Mouse (Mus musculus) adrenal gland, postnatal 4 days (tissue): ENCODE results near the gene Wdr20. TPM values are rescaled to one million over a fixed set of nuclear protein-coding genes. Genes with fewer than 3 reads are reported as not detected.

ENCODE experiments used
- DNase-seq, 2 experiments: peaks; one replicate each; pipeline ENCODE4 v3.0.0; 2021 to 2022; ENCODE audit warnings: low spot score in 2 of 2, mixed read lengths in 2 of 2
- total RNA-seq, 2 experiments: library from RNA; stranded (reverse); gene quantifications; 2 replicates each; pipeline ENCODE4 v1.2.3; 2021

The Wdr20 gene
- total RNA-seq, 2 experiments from 2014 or later = 47.6 to 47.8 TPM

DNA sequence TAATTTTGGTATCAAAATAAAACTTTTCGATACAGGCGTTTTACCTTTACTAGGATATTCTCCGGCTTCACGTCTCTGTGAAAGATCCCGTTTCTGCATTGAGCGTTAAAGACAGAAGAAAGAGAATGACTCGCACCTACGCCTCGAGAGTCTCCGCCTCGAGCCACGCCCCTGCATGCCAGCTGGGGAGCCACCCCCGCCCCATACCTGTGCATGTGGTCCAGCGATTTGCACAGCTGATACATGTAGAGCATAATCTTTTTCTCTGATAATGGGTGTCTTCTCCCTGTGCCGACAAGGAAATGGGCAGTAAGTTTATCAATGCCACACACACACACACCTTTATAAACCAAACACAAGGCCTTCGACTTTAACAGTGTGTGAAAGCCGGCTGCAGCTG, 77.2 kb downstream of the Wdr20 start:
- no peak for DNase-seq

GRCm38 (mm10) chr12:110816833-110817232, 79.1 kb downstream of the Wdr20 start:
- DNase-seq = no peak

- DNase-seq = no peak
Measured at GRCm38 (mm10) chr12:110819367-110819766, 81.6 kb downstream of the Wdr20 start.

DNA sequence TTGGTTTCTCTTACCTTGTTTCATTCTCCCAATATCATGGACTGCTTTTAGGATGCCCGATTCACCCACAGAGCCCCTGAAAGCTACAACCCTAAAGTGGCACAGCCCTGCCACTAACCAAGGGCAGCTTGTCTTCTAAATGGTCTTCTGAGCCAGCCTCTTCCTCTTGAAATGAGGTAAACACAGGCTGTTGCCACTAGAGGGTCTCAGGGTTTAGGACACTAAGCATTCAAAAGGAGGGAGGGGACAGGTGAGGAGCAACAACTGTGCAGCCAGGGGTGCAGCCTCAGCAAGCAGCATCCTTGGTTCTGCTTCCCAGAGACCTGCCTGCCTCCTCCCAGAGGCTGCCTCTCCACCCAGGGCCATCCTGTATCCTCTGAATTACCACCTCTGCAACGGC, 84.0 kb downstream of the Wdr20 start:
- no peak for DNase-seq

DNA sequence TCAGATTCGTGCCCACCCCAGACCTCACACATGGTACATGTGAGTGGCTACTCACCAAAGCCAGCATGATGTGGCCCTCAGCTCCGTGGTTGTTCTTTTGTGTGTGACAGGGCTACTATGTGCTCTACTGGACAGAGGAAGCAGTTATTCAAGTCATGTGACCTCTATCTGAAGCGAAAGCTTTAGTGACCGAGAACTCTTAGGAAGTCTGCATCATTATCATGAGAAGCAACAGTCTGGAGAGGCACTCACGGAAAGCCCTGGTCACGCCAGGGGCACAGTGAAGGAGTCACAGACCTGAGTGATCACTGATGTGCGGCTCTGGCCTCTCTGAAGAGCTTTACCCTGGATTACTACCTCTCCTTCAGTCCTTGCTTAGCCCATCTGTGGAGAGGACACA, 84.6 kb downstream of the Wdr20 start:
- no peak for DNase-seq

DNA sequence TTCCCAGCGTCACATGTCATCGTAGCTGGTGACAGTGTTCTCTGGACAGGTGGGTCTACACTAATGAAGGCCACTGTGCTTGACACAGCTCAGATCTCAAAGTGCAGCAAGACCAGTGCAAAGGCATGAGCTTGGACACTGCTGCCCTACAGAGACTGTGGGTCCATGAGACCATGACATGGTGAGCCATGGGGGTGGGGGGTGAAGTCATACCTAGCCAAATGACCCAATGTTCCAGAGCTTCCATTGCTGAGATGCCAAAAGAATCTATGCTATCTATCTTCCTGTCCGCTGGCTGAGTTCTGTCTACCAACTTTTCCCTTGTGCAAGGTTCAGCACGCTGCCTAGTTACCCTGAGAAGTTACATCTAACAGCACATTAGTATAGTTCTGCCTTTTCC, 91.2 kb downstream of the Wdr20 start:
- no peak for DNase-seq

- no peak for DNase-seq
Measured at GRCm38 (mm10) chr12:110830293-110831024, 92.7 kb downstream of the Wdr20 start.

DNA sequence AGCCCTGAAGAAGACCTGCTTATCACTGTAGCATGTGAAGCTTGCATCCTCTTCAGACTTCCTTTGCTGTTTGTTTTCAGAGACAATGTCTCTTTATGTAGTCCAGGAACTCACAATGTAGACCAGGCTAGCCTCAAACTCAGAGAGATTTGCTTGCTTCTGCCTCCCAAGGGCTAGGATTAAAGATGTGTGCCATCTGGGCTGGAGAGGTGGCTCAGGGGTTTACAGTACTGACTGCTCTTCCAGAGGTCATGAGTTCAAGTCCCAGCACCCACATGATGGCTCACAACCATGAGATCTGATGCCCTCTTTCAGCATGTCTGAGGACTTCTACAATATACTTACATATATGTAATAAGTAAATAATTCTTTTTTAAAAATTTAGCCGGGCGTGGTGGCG, 97.4 kb downstream of the Wdr20 start:
- DNase-seq = no peak

GRCm38 (mm10) chr12:110836729-110837128, 99.0 kb downstream of the Wdr20 start:
- no peak for DNase-seq

GRCm38 (mm10) chr12:110837192-110837841, 99.6 kb downstream of the Wdr20 start:
- DNase-seq = no peak

DNA sequence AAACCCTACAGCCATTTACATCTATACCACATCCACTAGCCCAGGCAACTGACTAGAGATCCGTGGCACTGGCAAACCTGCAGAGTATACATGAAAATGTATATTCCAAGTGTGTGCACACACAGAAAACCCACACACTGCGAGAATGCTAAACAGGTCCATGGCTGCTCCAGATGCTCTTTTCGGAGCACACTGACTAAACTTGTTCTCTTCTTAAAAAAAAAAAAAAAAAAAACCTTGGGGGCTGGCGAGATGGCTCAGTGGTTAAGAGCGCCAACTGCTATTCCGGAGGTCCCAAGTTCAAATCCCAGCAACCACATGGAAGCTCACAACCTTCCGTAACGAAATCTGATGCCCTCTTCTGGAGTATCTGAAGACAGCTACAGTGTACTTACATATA, 100.1 kb downstream of the Wdr20 start:
- no peak for DNase-seq

GRCm38 (mm10) chr12:110840348-110841198, 102.8 kb downstream of the Wdr20 start, which contains the start of gene Mok:
Gene Mok, minus strand, starts transcription at chr12:110840939.
- peak; percentile 91 to 96 for DNase-seq

GRCm38 (mm10) chr12:110841731-110842493, 104.2 kb downstream of the Wdr20 start:
- no peak for DNase-seq

- peak; percentile 70 for DNase-seq
Measured at GRCm38 (mm10) chr12:110843194-110844048, 105.7 kb downstream of the Wdr20 start.

DNA sequence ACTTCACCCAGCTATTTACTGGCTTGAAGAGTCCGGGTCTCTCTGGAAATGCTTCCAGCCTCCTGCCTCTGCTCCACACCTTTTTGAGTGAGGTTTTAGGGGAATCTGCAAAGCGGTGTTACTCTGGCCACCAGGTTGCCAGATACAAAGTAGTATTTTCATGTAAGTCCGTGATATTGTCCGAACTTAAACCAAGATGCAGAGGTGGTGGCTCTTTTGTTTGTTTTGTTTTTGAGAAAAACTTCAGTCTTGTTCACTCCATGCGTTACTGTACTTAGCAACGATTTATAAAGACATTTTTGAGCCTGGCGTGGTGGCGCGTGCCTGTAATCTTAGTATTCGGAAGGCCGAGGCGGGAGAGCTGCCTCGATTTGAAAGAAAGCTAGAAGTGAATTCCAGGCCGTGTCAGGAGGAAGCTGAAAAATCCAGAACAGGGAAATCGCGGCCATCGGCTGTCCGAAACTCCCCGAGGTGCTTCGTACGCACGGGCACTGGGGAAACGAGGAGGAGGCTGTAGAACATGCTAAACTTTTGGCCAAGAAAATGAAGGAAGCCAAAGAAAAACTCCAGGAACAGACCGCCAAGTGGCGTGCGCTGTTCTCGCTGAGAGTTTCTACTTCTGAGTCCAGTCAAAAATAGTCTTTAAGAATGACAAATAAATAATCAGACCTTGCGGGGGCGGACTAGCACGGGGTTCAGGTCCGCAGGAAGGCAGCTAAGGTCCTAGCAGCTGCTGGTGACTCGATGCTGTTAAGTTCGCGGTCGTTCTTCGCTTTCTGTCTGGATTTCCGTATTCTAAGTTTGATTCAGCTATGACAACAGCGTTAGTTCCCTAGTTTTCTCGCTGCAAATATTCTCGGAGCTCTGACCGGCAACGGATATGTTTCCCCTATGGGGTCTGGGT, 106.7 kb downstream of the Wdr20 start:
- no peak for DNase-seq

DNA sequence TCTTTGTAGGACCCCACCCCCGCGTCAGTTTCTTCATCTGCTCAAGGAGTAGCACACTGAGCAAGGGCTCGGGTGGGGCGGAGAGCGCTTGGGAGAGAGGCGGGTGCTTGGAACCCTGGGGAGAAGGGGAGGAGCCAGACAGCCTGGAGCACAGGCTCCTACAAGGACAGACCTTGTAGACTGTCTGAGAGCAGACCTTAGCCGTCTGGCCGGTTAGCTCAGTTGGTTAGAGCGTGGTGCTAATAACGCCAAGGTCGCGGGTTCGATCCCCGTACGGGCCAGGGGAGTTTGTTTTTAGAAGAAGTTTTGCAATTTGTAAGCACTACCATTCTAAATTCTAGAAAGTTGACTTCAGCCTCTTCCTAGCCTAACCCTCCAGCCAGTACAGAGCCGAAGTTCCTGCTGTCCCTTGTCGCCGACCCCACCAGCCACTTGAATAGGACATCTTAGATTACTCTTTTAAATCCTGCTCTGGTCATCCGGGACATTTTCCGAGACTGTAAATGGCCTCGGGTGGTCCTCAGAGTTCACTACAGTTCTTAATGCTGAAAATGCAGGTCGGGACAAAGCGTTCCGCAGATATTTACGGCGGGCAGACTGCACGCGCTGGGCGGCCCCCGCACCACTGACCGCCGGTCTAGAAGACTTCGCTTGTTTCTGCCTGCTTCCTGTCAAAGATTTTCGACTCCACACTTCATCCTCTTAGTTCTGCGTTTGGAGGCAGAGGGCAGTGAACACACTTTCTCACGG, 107.6 kb downstream of the Wdr20 start:
- peak; percentile 66 to 81 for DNase-seq

GRCm38 (mm10) chr12:110846191-110846765, 108.5 kb downstream of the Wdr20 start:
- DNase-seq = no peak
